Mouse (Mus musculus): ENCODE measurements around the gene Thsd7b. TPM values are rescaled to one million over a fixed set of nuclear protein-coding genes. Genes with fewer than 3 reads are reported as not detected.
"Not testable (repeated sequence)": the region's sequence is repeated elsewhere in the genome, so short reads cannot be mapped to it uniquely, and the experiment has no call there.

Thsd7b gene
- polyA plus RNA-seq, 1 experiment from 2014 or later = 13.0 TPM

DNA sequence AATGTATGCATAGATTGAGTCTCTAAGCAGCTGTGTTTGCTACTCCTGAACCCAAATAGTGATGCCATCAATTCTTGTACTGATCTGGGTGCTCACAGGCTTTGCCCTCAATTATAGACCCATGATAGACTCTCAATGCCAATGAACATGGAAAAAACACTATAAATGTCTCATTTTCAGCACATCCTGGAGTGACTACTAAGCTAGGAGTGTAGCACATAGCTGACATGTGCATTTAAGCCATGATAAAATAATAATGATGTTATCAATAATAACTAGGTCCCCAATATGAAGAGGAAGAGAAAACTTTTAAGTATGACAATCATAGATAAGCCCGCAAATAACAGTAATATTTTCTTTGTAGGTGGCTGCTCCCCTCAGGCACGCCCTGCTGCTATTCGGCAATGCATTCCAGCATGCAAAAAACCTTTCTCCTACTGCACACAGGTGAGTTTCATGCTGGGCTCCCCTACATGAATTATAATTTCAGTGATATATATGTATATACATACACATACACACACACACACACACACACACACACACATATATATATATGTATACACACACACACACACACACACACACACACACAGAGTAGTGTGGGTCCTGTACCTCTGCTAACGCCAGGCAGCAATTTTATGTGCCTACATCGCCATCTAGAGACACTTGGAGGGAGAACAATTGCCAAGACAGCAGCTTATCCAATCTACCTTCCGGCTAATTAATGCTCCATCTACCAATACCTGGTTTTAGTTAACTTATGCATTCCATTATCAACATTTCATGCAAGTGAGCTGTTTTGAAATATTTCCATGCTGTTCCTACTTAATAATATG is 919.3 kb downstream of the Thsd7b start:
- Histone ChIP-seq H3K36me3 (no peaks in the 10 kb centered on the region), H3K9me3 (no peaks in the 10 kb centered on the region), H3K4me3 (no peak overlapping the region), H3K9ac (no peak overlapping the region), H3K4me2 (no peak overlapping the region), H3K27ac (replicated peaks) (no peak overlapping the region), H3K27me3 (no peaks in the 10 kb centered on the region), H3K4me1 (replicated peaks) (no peaks in the 10 kb centered on the region)
- WGBS = 50% methylated on average over 6 of the region's 6 CpGs
- peak; percentile 81 for ATAC-seq (ENCODE audit: low FRiP score, low read depth)

DNA sequence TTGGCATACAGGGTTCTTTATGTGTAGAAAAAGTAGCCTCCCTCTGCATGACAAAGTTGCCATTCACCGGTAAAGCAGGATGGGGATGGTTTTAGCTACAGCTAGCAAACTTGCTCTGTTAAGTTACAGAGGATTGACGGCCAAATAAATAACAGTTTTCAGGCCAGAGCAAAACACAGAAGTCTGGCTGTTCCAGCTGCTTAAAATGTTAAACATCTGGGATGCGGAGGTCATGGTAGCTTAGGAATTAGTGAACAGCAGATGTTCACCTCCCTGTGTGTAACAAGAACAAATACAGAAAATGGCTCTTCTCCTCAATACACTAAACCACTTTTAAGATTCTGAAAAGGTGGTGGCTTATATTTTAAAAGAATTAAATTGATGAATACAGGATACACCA is 944.3 kb downstream of the Thsd7b start:
- 77% methylated on average over 3 of the region's 3 CpGs for whole genome bisulfite sequencing

DNA sequence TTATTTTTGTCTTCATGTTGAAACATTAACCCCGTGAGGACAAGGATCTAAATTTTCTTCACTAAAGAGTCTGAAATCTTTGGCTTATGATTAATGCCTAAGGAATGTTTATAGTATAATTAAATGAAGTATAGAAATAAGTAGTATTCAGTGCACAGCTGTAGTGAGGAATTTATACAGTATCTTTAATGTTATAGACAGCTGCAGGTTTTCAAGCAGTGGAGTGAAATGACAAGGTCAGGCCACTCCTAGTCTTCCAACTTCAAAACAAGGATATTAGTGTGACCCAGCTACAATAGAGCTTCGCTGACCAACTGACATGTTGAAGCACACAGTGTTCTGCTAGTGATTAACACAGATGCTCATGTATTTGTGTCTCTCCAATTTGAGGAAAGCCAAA is 949.8 kb downstream of the Thsd7b start:
- Histone ChIP-seq H3K4me1 (replicated peaks) (no peaks in the 10 kb centered on the region), H3K36me3 (no peaks in the 10 kb centered on the region), H3K27ac (replicated peaks) (no peak overlapping the region), H3K27me3 (no peaks in the 10 kb centered on the region), H3K9ac (no peak overlapping the region), H3K9me3 (no peaks in the 10 kb centered on the region), H3K4me3 (no peak overlapping the region), H3K4me2 (no peak overlapping the region)
- WGBS = 87% methylated on average over 2 of the region's 2 CpGs
- ATAC-seq (ENCODE audit: low FRiP score, low read depth) = no peak

More for the DNA sequence above, 944.3 kb downstream of the Thsd7b start:
- Histone ChIP-seq H3K4me1 (replicated peaks) (no peaks in the 10 kb centered on the region), H3K27ac (replicated peaks) (no peak overlapping the region), H3K4me3 (no peak overlapping the region), H3K9me3 (no peaks in the 10 kb centered on the region), H3K9ac (no peak overlapping the region), H3K4me2 (no peak overlapping the region), H3K36me3 (no peaks in the 10 kb centered on the region), H3K27me3 (no peaks in the 10 kb centered on the region)
- no peak for ATAC-seq (ENCODE audit: low FRiP score, low read depth)

DNA sequence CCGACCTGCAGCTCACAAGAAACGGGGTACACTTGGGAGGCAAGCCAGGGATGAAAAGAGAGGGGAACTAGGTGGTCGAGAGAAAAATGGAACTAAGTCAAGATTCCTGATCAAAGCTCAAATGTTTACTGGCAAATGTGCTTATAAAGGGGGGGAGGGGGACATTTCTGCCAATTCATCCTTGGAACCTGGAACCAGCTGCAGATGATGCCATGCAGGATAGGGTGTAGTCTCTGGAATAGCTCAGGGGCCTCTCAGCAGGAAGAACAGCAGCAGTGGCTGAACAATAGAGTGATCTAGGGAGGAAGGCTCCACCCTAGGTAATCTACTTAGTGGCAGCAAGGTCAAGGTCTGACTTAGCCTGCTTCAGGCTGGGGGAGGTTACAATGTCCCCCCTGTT is 972.5 kb downstream of the Thsd7b start:
- WGBS = 81% methylated on average over 3 of the region's 3 CpGs
- Histone ChIP-seq H3K9ac (no peak overlapping the region), H3K4me1 (replicated peaks) (no peaks in the 10 kb centered on the region), H3K27ac (replicated peaks) (no peak overlapping the region), H3K4me3 (no peak overlapping the region), H3K4me2 (no peak overlapping the region), H3K9me3 (peaks cover 7% of the 10 kb centered on the region; the same call in 1 of the 2 replicates), H3K36me3 (no peaks in the 10 kb centered on the region), H3K27me3 (no peaks in the 10 kb centered on the region)
- no peak for ATAC-seq (ENCODE audit: low FRiP score, low read depth)

DNA sequence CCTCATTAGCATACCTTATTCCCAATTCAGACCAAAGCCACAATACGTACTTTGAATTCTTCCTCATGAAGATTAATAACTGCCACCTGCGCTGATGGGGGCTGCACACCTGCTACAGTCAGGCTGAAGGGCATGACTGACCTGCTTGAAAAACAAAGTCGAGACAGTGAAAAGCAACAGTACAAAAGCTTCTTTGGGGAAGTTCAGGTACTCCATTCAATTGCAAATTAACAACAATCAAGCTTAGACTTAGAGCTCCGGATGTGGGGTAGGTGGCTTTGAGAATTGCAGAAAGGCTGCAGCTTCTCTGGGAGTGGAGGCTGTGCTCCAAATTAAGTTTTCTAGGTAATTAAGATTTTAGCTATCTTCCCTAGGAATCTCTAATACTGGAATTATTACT is 973.2 kb downstream of the Thsd7b start:
- not testable (repeated sequence) for H3K4me2 ChIP-seq; H3K27ac ChIP-seq (replicated peaks); H3K4me1 ChIP-seq (replicated peaks); H3K9me3 ChIP-seq; ATAC-seq (ENCODE audit: low FRiP score, low read depth); H3K27me3 ChIP-seq; H3K9ac ChIP-seq; H3K4me3 ChIP-seq; H3K36me3 ChIP-seq
- WGBS = 70% methylated on average over 4 of the region's 4 CpGs

DNA sequence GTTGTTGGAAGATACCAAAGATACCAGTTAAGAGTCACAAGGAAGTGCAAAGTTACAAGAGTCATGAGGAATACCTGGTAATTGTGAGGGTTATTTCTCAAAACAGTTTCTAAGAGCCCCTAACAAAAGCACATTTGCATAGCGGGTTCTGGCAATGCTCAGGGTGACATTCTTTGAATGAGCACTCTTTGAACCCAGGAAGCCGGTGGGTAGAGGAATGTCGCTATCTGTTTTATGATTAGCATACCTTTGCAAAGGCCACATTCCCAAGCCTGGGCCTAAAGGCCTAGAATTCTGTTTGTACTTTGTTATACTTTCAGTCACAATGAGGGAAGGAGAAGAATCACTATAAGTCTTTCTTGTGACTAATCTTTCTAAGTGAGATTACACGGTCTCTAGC is 973.8 kb downstream of the Thsd7b start:
- not testable (repeated sequence) for H3K9me3 ChIP-seq; H3K27ac ChIP-seq (replicated peaks); H3K4me1 ChIP-seq (replicated peaks); H3K36me3 ChIP-seq; H3K4me3 ChIP-seq; H3K4me2 ChIP-seq; ATAC-seq (ENCODE audit: low FRiP score, low read depth); H3K27me3 ChIP-seq; H3K9ac ChIP-seq
- WGBS = 92% methylated on average over 4 of the region's 4 CpGs

DNA sequence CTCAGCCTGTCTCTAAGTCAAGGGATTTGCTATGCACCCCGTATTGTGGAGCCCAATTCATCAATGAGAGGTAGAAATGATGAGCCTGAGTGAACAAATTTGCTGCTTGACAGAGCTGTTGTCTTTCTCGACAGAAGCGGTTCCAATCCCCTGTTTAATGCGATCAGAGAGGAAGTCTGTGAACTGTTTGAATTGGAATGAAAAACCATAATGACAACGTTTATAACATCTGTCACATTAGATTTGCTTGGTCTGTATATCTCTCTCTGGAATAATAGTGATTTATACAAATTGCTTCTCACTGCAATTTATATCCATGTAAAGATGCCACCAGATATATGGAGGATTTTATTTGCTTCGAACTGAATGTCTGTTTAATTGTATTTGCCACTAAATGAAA is 988.9 kb downstream of the Thsd7b start:
- no peak overlapping the region for H3K4me2 ChIP-seq
- no peaks in the 10 kb centered on the region for H3K27me3 ChIP-seq
- WGBS = 43% methylated on average over 6 of the region's 6 CpGs
- no peak overlapping the region for H3K9ac ChIP-seq
- H3K4me3 ChIP-seq = no peak overlapping the region
- H3K4me1 ChIP-seq (replicated peaks) = no peaks in the 10 kb centered on the region
- H3K9me3 ChIP-seq = no peaks in the 10 kb centered on the region
- no peaks in the 10 kb centered on the region for H3K36me3 ChIP-seq
- H3K27ac ChIP-seq (replicated peaks) = no peak overlapping the region
- ATAC-seq (ENCODE audit: low FRiP score, low read depth) = no peak

Data from hindbrain, embryonic 15.5 days (tissue).